23 mouse cellular contexts compared by ENCODE assay signal in the genomic region with DNA sequence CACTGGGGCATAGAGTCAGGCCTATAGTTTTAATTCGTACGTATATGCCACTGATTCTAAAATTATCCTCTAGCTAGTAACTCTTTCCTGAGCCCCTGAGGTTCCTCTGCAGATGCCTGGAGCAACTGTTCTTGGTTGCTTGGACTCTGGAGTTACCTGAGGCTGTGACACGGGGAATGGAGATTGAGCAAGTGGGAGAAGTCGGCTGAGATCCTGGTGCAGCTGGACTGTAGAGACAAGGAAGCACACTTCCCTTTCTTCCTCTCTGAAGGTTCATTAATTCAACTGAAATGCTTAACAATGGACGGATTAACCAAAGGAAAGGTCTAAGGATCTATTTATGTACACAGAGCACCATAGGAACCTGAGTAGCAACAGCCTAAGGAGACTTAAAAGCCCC.
A peak's percentile ranks its signal among the peaks of the same experiment; 100 is the strongest.
DNase-seq lines count a peak whose midpoint lies in the region; ATAC-seq lines count a peak whose summit lies in the region.
"Had no signal": no experiment of that assay in that cellular context is flagged by ENCODE, and none has a peak within 500 bp of the region (broad histone marks: within the 10 kb centered on the region; RNA-seq: fewer than 3 reads in every experiment).

No protein-coding gene starts in this region.

- no peak overlapping the region for H3K9ac ChIP-seq in heart, embryonic 14.5 days (ENCODE audit: low read length)
- no peak overlapping the region for H3K9ac ChIP-seq in intestine, embryonic 16.5 days (ENCODE audit: low read depth, low read length)
- no peak overlapping the region for H3K9ac ChIP-seq in intestine, embryonic 15.5 days
- H3K9ac ChIP-seq in midbrain, embryonic 16.5 days (ENCODE audit: low read depth, low read length): no peak overlapping the region
- no peak overlapping the region for H3K9ac ChIP-seq in midbrain, embryonic 13.5 days (replicated peaks)
- H3K9ac ChIP-seq: embryonic facial prominence, embryonic 12.5 days; forebrain, postnatal 0 days; limb, embryonic 13.5 days; liver, embryonic 12.5 days; neural tube, embryonic 12.5 days had no signal

- H3K27ac ChIP-seq in heart, embryonic 14.5 days (replicated peaks in 1 of 2; ENCODE audit: control insufficient read depth in 1 of 2, insufficient read depth in 1 of 2, low read depth in 2 of 2, low read length in 2 of 2): peak overlapping the region; percentile 22 to 42; a peak in 3 of 4 replicates
- H3K27ac ChIP-seq in intestine, embryonic 16.5 days (ENCODE audit: low read length): peak overlapping the region; percentile 48; the same call in 1 of the 2 replicates
- no peak overlapping the region for H3K27ac ChIP-seq in intestine, embryonic 15.5 days
- peak overlapping the region; percentile 42; the same call in 1 of the 2 replicates for H3K27ac ChIP-seq in midbrain, embryonic 16.5 days (ENCODE audit: low read length)
- H3K27ac ChIP-seq in midbrain, embryonic 13.5 days: no peak overlapping the region
- H3K27ac ChIP-seq: embryonic facial prominence, embryonic 12.5 days; heart, embryonic 10.5 days; limb, embryonic 13.5 days; liver, embryonic 12.5 days; neural tube, embryonic 12.5 days had no signal

- DNase-seq in heart, postnatal 4 days: no peak
- no peak for DNase-seq in spleen, adult 18-20 months
- DNase-seq: cerebellum, adult 18-20 months; cerebellum, postnatal 14 days; forebrain, postnatal 0 days; gastrocnemius, postnatal 36 days; kidney, postnatal 4 days; lung, adult 18-20 months; right cerebral cortex, postnatal 25 days had no signal

- no peaks in the 10 kb centered on the region for H3K27me3 ChIP-seq in heart, embryonic 14.5 days (ENCODE audit: control insufficient read depth, insufficient read depth, low read length)
- H3K27me3 ChIP-seq in intestine, embryonic 16.5 days (replicated peaks; ENCODE audit: control insufficient read depth, insufficient read depth, low read length): no peaks in the 10 kb centered on the region
- H3K27me3 ChIP-seq in intestine, embryonic 15.5 days (replicated peaks): no peaks in the 10 kb centered on the region
- H3K27me3 ChIP-seq in midbrain, embryonic 16.5 days (ENCODE audit: control insufficient read depth, insufficient read depth, low read depth, low read length): no peaks in the 10 kb centered on the region
- no peaks in the 10 kb centered on the region for H3K27me3 ChIP-seq in midbrain, embryonic 13.5 days
- H3K27me3 ChIP-seq: embryonic facial prominence, embryonic 12.5 days; limb, embryonic 13.5 days; liver, embryonic 12.5 days; megakaryocyte, embryonic 14.5 days; neural tube, embryonic 12.5 days had no signal

- no peaks in the 10 kb centered on the region for H3K36me3 ChIP-seq in heart, embryonic 14.5 days (ENCODE audit: control insufficient read depth, insufficient read depth, low read length)
- H3K36me3 ChIP-seq in intestine, embryonic 16.5 days (ENCODE audit: control insufficient read depth, insufficient read depth, low read length): no peaks in the 10 kb centered on the region
- H3K36me3 ChIP-seq in intestine, embryonic 15.5 days: no peaks in the 10 kb centered on the region
- no peaks in the 10 kb centered on the region for H3K36me3 ChIP-seq in midbrain, embryonic 16.5 days (ENCODE audit: control insufficient read depth, insufficient read depth, low read length)
- H3K36me3 ChIP-seq in midbrain, embryonic 13.5 days: no peaks in the 10 kb centered on the region
- H3K36me3 ChIP-seq: embryonic facial prominence, embryonic 12.5 days; heart, embryonic 10.5 days; limb, embryonic 13.5 days; liver, embryonic 12.5 days; neural tube, embryonic 12.5 days had no signal

- H3K9me3 ChIP-seq in heart, embryonic 14.5 days (ENCODE audit: control insufficient read depth, low read length): no peaks in the 10 kb centered on the region
- H3K9me3 ChIP-seq in intestine, embryonic 16.5 days (ENCODE audit: control insufficient read depth, low read length): no peaks in the 10 kb centered on the region
- H3K9me3 ChIP-seq in intestine, embryonic 15.5 days: no peaks in the 10 kb centered on the region
- no peaks in the 10 kb centered on the region for H3K9me3 ChIP-seq in midbrain, embryonic 16.5 days (replicated peaks; ENCODE audit: control insufficient read depth, low read length, poor library complexity, severe bottlenecking)
- H3K9me3 ChIP-seq in midbrain, embryonic 13.5 days: no peaks in the 10 kb centered on the region
- H3K9me3 ChIP-seq: embryonic facial prominence, embryonic 12.5 days; heart, embryonic 10.5 days; limb, embryonic 13.5 days; liver, embryonic 12.5 days; megakaryocyte, embryonic 14.5 days; neural tube, embryonic 12.5 days had no signal

- peaks cover 9 to 26% of the 10 kb centered on the region in 2 experiments for H3K4me1 ChIP-seq in heart, embryonic 14.5 days (ENCODE audit: control insufficient read depth in 2 of 2, insufficient read depth in 2 of 2, low read length in 2 of 2)
- peaks cover 13% of the 10 kb centered on the region for H3K4me1 ChIP-seq in intestine, embryonic 16.5 days (ENCODE audit: control insufficient read depth, insufficient read depth, low read length)
- no peaks in the 10 kb centered on the region for H3K4me1 ChIP-seq in intestine, embryonic 15.5 days (replicated peaks)
- peaks cover 40% of the 10 kb centered on the region for H3K4me1 ChIP-seq in midbrain, embryonic 16.5 days (ENCODE audit: control insufficient read depth, insufficient read depth, low read length)
- peaks cover 55% of the 10 kb centered on the region for H3K4me1 ChIP-seq in midbrain, embryonic 13.5 days (replicated peaks)
- H3K4me1 ChIP-seq: limb, embryonic 13.5 days had no signal

- no peak for ATAC-seq in heart, embryonic 14.5 days (ENCODE audit: insufficient number of reproducible peaks, insufficient read depth, low FRiP score, low read depth)
- no peak for ATAC-seq in intestine, embryonic 16.5 days
- ATAC-seq in intestine, embryonic 15.5 days: no peak
- ATAC-seq in midbrain, embryonic 16.5 days: no peak
- ATAC-seq in midbrain, embryonic 13.5 days: no peak
- ATAC-seq: CD4-positive, CD25-positive, alpha-beta regulatory T cell, adult 4 months; forebrain, postnatal 0 days; hindbrain, embryonic 16.5 days; intestine, postnatal 0 days; liver, embryonic 12.5 days had no signal

- 54% methylated on average over 5 of the region's 5 CpGs for WGBS in heart, embryonic 14.5 days
- WGBS in intestine, embryonic 16.5 days: 60% methylated on average over 5 of the region's 5 CpGs
- 57% methylated on average over 5 of the region's 5 CpGs for WGBS in intestine, embryonic 15.5 days
- WGBS in midbrain, embryonic 16.5 days: 30% methylated on average over 5 of the region's 5 CpGs
- WGBS in midbrain, embryonic 13.5 days: 31% methylated on average over 5 of the region's 5 CpGs

- H3K4me3 ChIP-seq in heart, embryonic 14.5 days (ENCODE audit: control insufficient read depth in 1 of 2, insufficient read depth in 1 of 2, low read depth in 1 of 2, low read length in 2 of 2): no peak overlapping the region
- no peak overlapping the region for H3K4me3 ChIP-seq in intestine, embryonic 16.5 days (ENCODE audit: low read length)
- no peak overlapping the region for H3K4me3 ChIP-seq in intestine, embryonic 15.5 days (replicated peaks)
- H3K4me3 ChIP-seq in midbrain, embryonic 16.5 days (ENCODE audit: low read depth, low read length): no peak overlapping the region
- H3K4me3 ChIP-seq in midbrain, embryonic 13.5 days (replicated peaks): no peak overlapping the region
- H3K4me3 ChIP-seq: embryonic facial prominence, embryonic 12.5 days; heart, embryonic 10.5 days; limb, embryonic 13.5 days; liver, embryonic 12.5 days; megakaryocyte, embryonic 14.5 days; neural tube, embryonic 12.5 days had no signal

- H3K4me2 ChIP-seq in heart, embryonic 14.5 days (ENCODE audit: low read length): no peak overlapping the region
- no peak overlapping the region for H3K4me2 ChIP-seq in intestine, embryonic 16.5 days (ENCODE audit: low read depth, low read length)
- H3K4me2 ChIP-seq in intestine, embryonic 15.5 days (replicated peaks): no peak overlapping the region
- H3K4me2 ChIP-seq in midbrain, embryonic 16.5 days (ENCODE audit: low read length): no peak overlapping the region
- H3K4me2 ChIP-seq in midbrain, embryonic 13.5 days (replicated peaks): no peak overlapping the region
- H3K4me2 ChIP-seq: embryonic facial prominence, embryonic 12.5 days; limb, embryonic 13.5 days; liver, embryonic 12.5 days; neural tube, embryonic 12.5 days had no signal

Comparison
In these comparisons a context has a peak if more than half of its experiments do, and no peak if none do; other contexts are left out.
1. H3K27ac ChIP-seq: peak in heart, embryonic 14.5 days (2 of 2), intestine, embryonic 16.5 days (single experiment) and midbrain, embryonic 16.5 days (single experiment); none in intestine, embryonic 15.5 days (single experiment) and midbrain, embryonic 13.5 days (single experiment).